Mouse (Mus musculus): ENCODE data around the gene Zfp763.
"Not testable (repeated sequence)": the region's sequence is repeated elsewhere in the genome, so short reads cannot be mapped to it uniquely, and the experiment has no call there.

Zfp763 gene

DNA sequence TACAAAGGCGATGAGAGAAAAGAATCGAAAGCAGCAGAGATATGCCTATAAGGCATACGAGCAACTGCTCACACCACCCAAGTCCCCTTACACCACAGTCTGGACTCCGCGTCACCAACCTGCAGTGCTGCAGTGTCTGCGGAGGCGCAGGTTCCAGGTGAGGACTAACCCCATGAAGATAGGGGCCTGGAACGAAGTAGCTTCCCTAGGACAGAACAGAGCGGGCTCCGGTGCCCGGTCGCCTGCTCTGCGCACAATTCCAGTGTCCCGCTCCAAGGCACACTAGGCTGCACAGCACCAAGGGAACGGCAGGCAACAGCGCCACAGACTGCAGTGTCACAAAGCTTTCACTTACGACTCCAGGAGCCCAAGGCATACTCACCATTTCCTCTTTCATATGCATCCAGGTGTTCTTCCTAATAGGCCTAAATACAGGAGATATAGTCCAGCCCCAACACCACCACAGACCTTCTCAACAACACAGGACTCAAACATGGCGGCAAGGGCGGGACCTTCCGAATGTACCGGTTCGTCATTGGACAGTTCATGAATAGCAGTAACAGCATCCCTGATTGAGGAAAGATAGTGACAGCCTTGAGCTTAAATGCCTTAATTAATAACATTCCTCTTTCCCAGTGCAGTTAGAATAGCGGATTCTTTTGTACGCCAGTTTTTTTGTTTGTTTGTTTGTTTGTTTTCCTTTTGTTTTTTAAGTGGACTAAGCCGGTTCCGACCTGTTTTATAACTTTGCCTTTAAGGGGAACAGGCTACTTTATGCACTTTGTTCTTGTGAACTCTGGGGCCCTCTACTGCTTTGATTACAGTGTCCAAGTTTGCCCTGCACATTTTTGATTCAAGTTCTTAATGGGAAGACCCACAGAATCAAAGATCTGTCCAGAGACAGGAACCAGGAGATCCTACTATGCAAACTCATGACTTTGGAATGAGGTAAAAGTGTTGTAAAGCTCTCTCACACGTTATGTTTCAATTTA lies at the start of gene Zfp763:
Gene Zfp763, minus strand, starts transcription at position 503 of the 992 bp plus-strand sequence.
- DNase-seq, result peak; percentile 78

DNA sequence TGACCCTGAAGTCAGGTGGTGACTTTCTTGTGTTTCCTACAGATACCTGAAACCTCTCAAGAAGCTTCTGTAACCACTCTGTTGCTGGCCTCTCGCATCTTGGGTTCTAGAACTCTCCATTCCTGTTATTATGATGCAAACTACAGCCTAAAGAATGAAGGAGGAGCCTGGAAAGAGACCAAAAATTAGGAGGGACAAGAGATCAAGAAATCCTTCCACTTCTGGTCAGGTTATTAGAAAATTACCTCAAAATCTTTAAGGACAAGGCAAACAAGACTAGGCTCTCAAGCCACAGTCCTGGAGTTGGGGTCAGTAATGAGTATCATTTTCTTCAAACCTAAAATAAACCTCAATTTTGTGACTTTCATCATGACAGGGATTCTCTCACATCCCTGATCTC lies 34.8 kb upstream of the Zfp763 start, which contains the start of gene 4921501E09Rik:
Gene 4921501E09Rik, minus strand, starts transcription at position 101 of the 400 bp plus-strand sequence.
- no peak for DNase-seq

DNA sequence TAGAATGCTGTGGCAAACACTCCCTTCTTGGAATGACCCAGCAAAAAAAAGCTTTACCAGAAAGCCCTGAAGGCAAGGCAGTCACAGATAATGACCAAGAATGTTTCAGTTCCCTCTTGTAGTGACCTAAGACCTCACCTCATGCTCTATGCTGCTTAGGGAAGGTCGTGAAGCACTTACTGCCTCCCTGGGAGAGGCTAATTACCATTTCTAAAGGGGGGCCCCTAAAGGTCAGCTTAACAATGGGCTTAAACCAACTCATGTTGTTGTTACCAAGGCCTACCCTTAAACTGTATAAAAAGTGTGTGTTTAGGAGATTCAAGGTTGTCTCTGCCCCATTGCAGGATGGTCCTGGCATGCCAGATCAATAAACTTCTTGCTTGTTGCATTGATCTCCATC lies 29.8 kb upstream of the Zfp763 start:
- DNase-seq, result no peak

DNA sequence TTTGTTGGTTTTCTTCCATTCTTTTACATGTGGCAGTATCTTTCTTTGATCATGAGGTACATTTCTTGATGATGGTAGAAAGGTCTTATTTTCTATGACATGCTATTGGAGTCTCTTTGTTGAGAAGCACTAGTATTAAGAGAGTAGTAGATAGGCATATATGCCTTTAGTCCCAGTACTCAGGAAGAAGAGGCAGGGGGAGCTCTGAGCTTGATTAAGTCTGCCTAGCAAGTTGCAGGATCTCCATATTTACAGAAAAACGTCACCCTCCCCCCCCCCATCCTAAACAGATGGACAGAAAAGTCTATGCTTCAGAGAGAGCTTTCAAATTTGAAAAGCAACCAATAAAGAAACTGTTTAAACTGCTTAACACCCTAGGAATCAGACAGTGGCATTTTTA lies 25.6 kb upstream of the Zfp763 start:
- no peak for DNase-seq

DNA sequence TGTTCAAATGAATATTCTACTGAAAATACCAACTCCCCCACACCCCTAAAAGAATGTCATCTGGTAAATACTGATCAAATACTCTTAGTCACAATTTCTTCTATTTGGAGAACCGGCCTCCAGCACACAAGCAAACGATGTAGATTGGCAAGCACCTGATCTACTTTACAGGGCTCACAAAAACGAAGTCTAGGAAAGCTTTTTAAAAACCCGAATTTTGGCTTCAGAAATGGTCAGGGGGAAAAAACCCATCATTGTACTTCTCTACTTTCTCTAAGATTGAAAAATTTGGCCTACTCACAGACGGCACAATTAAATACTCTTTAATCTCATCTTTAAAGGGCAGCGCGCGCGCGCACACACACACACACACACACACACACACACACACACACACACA lies 826 bp downstream of the Zfp763 start:
- no peak for DNase-seq

DNA sequence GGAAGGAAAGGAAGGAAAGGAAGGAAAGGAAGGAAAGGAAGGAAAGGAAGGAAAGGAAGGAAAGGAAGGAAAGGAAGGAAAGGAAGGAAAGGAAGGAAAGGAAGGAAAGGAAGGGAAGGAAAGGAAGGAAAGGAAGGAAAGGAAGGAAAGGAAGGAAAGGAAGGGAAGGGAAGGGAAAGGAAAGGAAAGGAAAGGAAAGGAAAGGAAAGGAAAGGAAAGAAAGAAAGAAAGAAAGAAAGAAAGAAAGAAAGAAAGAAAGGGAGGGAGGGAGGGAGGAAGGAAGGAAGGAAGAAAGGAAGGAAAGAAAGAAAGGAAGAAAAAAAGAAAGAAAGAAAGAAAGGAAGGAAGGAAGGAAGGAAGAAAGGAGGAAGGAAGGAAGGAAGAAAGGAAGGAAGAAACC lies 12.8 kb downstream of the Zfp763 start:
- not testable (repeated sequence) for DNase-seq

DNA sequence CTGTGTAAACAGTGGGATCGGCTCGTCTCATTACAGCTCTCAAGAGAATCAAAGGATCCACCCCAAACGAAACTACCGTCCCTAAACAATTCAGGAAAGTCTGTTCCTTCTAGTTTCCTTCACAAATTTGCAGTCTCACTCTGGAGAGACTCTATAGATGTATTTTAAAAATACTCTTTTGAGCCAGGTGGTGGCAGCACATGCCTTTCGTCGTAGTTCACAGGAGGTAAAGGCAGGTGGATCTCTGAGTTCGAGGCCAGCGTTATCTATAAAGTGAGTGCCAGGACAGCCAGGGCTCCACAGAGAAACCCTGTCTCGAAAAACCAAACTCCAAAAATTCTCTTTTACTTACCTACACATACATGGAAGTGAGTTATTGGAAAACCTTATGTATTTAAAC lies 24.9 kb downstream of the Zfp763 start:
- DNase-seq, result no peak

DNA sequence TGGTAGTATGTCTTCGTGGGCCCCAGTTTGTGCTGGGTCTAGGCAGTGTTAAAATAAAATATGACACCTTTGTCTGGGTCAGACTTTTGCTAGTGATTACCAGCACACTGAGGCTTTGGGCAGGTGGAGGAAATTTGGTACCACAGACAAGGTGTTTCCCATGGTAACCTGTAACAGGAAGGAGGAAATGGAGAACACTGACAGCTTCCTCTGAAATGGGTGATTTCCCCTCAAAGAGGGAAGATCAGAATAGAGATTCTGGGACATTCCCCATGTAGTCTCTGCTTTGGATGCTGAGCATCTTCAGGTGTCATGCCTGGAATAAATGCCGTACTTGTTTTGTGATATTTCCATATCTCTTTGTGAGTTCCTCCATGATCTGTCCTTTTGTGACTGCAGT lies 34.7 kb downstream of the Zfp763 start:
- DNase-seq, result no peak

DNA sequence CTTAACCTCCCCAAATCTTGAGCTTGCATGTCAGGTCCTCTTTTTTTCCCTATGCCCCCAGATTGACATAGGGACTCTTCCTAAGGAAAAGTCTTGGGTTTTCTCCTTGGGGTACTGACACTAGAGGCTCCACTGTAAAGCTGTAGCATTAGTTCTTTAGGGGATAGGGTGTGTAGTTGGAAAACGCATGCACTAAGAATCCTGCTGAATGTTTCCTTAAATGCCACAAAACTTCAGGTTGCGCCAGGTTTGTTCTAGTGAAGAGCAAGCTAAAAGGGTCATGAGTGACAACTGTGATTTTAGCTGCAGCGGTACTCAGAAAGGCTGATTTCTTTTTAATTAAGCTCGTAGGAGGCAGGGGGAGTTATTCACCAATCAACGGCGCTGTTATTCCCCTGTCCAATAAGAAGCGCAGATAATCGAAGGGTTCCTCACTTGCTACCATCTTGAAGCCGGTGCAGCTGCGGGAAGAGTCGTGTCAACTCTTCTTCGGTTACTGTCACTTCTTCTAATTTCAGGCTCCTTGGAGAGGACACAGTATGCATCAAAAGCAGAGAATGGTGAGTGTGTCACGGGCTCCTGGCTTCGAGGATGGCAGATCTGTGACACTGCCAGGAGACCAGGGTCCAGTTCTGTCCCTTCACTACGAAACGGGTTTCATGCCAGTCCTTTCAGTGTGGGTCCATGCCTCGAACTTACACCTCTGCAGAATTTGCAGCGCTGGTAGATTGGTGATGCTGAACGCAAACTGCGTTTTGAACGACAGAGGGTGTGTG lies 40.3 kb downstream of the Zfp763 start, which contains the start of gene Zfp952:
Gene Zfp952, plus strand, starts transcription at position 431 of the 776 bp plus-strand sequence.
- DNase-seq, result peak; percentile 83

DNA sequence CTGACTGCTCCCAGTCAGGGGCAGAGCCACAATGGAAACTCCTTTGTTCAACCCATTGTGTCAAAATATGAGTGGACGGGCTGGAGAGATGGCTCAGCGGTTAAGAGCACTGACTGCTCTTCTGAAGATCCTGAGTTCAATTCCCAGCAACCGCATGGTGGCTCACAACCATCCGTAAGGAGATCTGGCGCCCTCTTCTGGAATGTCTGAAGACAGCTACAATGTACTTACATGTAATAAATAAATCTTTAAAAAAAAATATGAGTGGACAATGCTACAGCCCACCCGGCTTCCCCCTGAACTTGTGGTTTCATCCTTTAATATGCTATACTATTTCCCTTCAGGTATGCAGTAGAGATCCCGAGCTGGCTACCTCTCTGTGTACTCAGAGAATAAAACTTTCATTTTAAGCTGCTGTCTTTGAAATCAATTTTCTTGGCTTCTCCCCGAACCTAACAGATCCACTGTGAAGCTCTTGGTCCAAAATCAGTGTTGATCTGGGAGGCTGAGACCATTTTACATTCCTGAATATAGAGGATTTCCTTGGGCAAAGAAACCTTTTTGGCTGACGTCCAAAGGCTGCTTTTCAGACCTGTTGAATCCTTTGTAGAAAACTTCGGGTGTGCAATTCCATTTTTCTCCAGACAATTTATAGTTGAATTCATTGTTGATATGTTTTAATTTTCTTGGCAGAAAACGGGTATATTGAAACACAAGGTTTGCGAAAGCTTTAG lies 41.1 kb downstream of the Zfp763 start:
- peak; percentile 18 for DNase-seq

DNA sequence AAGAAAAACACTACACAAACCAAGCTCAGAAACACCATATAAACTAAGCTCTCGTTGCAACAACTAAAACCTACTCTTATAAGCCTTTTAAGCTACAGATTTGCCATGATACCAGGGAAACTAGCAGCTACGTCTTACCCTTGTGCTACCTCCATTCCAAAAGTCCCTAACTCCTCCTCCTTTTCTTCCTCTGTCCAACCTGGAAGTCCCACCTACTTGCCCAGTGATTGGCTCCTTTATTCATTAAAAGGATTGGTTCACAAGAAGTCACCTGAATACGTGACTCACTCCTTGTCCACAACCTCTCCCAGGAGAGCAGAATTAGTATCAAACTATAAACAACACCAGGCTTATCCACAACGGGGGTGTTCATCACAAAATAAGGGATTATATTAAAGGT lies 46.9 kb downstream of the Zfp763 start:
- no peak for DNase-seq

DNA sequence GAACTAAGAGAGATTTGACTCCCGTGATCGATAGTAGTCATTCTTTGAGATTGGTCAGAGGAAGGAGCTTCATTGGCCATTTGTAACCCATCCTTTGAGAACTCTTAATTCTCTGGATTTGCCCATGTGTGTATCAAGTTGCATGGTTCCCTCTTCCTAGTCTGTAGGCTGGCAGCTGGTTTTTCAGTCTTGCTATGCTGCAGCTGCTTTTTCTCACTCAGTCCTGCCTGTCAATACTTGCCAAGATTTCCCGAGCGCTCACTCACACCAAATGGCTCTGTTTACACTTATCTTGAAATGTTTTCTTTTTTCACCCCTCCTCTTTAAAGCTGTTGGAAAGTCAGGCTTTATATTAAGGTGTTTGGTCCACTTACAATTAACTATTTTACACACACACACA lies 51.8 kb downstream of the Zfp763 start:
- no peak for DNase-seq

All from cerebellum, adult 9-11 months (tissue).